In the genomic region with DNA sequence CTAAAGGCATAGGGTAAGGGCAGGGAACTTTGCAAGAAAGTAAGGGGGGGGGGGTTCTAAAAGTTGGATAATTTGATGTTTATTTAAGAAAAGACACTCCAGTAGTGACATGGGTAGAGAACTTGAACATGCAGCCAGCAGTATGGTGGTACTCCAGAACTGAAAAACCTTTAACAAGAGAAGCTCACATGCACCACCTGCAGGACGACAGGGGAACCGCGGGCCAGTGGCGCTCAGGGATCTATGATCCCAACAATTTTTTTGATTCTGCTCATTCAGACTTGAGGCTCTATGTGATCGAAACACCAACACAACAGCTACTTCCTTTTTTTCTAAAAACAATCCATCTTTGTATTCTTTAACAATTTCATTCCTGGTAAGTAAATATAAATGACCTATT, we compare ENCODE assay signal across 9 mouse cellular contexts.
DNase-seq lines count a peak whose midpoint lies in the region; TF ChIP-seq lines count a peak whose summit lies in the region.
"Had no signal": no experiment of that assay in that cellular context is flagged by ENCODE, and none has a peak within 500 bp of the region (broad histone marks: within the 10 kb centered on the region; RNA-seq: fewer than 3 reads in every experiment).

No protein-coding gene starts in this region.

- TF ChIP-seq CTCF in gastrocnemius, adult 2 months (IDR thresholded peaks at IDR 0.05) = peak; percentile 90
- peak; percentile 65 for TF ChIP-seq CTCF in spleen, adult 2 months (IDR thresholded peaks at IDR 0.05; ENCODE audit: extremely low read depth, insufficient read depth, insufficient read length, insufficient replicate concordance)

- WGBS in spleen, adult 2 months = 7% methylated on average over 5 of the region's 5 CpGs

- no peaks in the 10 kb centered on the region for H3K36me3 ChIP-seq in spleen, adult 2 months (ENCODE audit: control insufficient read depth, insufficient read depth, low read length)
- H3K36me3 ChIP-seq: stomach, embryonic 15.5 days had no signal

- no peak for TF ChIP-seq POLR2A in spleen, adult 2 months (IDR thresholded peaks at IDR 0.05; ENCODE audit: low read depth, low read length)

- H3K27ac ChIP-seq in gastrocnemius, adult 2 months = no peak overlapping the region
- H3K27ac ChIP-seq in spleen, adult 2 months (ENCODE audit: insufficient read depth, low read length) = no peak overlapping the region
- H3K27ac ChIP-seq: stomach, embryonic 15.5 days had no signal

- intact Hi-C loops in gastrocnemius, adult 2 months (cut with DNase I) = loop anchor here (5.0 kb wide), 1 partner anchor 640 kb away; no protein-coding TSS in a partner anchor

- H3K4me1 ChIP-seq in spleen, adult 2 months (ENCODE audit: control insufficient read depth, insufficient read depth, insufficient read length) = no peaks in the 10 kb centered on the region
- H3K4me1 ChIP-seq: stomach, embryonic 15.5 days had no signal

- no peaks in the 10 kb centered on the region for H3K27me3 ChIP-seq in spleen, adult 2 months (ENCODE audit: control insufficient read depth, insufficient read depth, low read length)
- H3K27me3 ChIP-seq: stomach, embryonic 15.5 days had no signal

- no peak overlapping the region for H3K4me3 ChIP-seq in gastrocnemius, adult 2 months
- H3K4me3 ChIP-seq in spleen, adult 2 months (ENCODE audit: extremely low read depth, insufficient read depth, insufficient read length) = no peak overlapping the region
- H3K4me3 ChIP-seq: stomach, embryonic 15.5 days had no signal

- peak; percentile 40 for DNase-seq in gastrocnemius, adult 18-20 months (ENCODE audit: low spot score)
- no peak for DNase-seq in gastrocnemius, postnatal 25 days
- DNase-seq in R1 (ENCODE audit: low read depth, low spot score) = peak; percentile 76
- peak; percentile 86 to 90 for DNase-seq in cerebellum, postnatal 14 days
- peak; percentile 58 for DNase-seq in gastrocnemius, adult 2 months
- DNase-seq in layer of hippocampus, adult 9-10 months (ENCODE audit: low spot score) = peak; percentile 22
- peak; percentile 52 to 72 for DNase-seq in lung, postnatal 4 days
- DNase-seq in spleen, adult 2 months (ENCODE audit: low read depth in 1 of 2, low spot score in 2 of 2) = peak in 1 of 2 experiments; percentile 24
